Mouse (Mus musculus): ENCODE data around the gene Gm43191. TPM values are rescaled to one million over a fixed set of nuclear protein-coding genes. Genes with fewer than 3 reads are reported as not detected.
"Not testable (repeated sequence)": the region's sequence is repeated elsewhere in the genome, so short reads cannot be mapped to it uniquely, and the experiment has no call there.

Gm43191 gene
- total RNA-seq (2021) = 1 to 10 TPM in 1 of 2 experiments, not detected in 1; 1.6 TPM

- intact Hi-C loops (cut with DNase I) = no loop called here
- no peak for DNase-seq
Observed at GRCm38 (mm10) chr3:116681160-116681559, at the start of gene Gm43191. TSS of gene Gm43191 (minus strand) at chr3:116681260.

GRCm38 (mm10) chr3:116729483-116730174, 48.6 kb upstream of the Gm43191 start:
- intact Hi-C loops (cut with DNase I) = no loop called here
- no peak for DNase-seq

GRCm38 (mm10) chr3:116726807-116727206, 45.7 kb upstream of the Gm43191 start:
- intact Hi-C loops (cut with DNase I) = no loop called here
- peak; percentile 49 to 57 for DNase-seq

GRCm38 (mm10) chr3:116723496-116724481, 42.7 kb upstream of the Gm43191 start:
- intact Hi-C loops (cut with DNase I) = no loop called here

GRCm38 (mm10) chr3:116722980-116723379, 41.9 kb upstream of the Gm43191 start:
- intact Hi-C loops (cut with DNase I) = no loop called here
- no peak for DNase-seq

More at GRCm38 (mm10) chr3:116723496-116724481, 42.7 kb upstream of the Gm43191 start:
- DNase-seq = no peak

- DNase-seq = no peak
- intact Hi-C loops (cut with DNase I) = no loop called here
Observed at GRCm38 (mm10) chr3:116718951-116719350, 37.9 kb upstream of the Gm43191 start.

- intact Hi-C loops (cut with DNase I) = no loop called here
- DNase-seq = no peak
Observed at GRCm38 (mm10) chr3:116713031-116713430, 32.0 kb upstream of the Gm43191 start.

- no peak for DNase-seq
- intact Hi-C loops (cut with DNase I) = no loop called here
Observed at GRCm38 (mm10) chr3:116712436-116712881, 31.4 kb upstream of the Gm43191 start, which contains the start of gene Slc35a3. TSS of gene Slc35a3 (minus strand) at chr3:116712831.

GRCm38 (mm10) chr3:116711624-116712435, 30.8 kb upstream of the Gm43191 start:
- DNase-seq = peak; percentile 90 to 91
- intact Hi-C loops (cut with DNase I) = loop anchor here (2.0 kb wide), 1 partner anchor 47 kb away; no protein-coding TSS in a partner anchor

GRCm38 (mm10) chr3:116710941-116711340, 29.9 kb upstream of the Gm43191 start:
- no peak for DNase-seq
- intact Hi-C loops (cut with DNase I) = loop anchor here (2.0 kb wide), 1 partner anchor 46 kb away; no protein-coding TSS in a partner anchor

GRCm38 (mm10) chr3:116705637-116706204, 24.7 kb upstream of the Gm43191 start:
- no peak for DNase-seq
- intact Hi-C loops (cut with DNase I) = no loop called here

- intact Hi-C loops (cut with DNase I) = no loop called here
- DNase-seq = no peak
Observed at GRCm38 (mm10) chr3:116703835-116704234, 22.8 kb upstream of the Gm43191 start.

GRCm38 (mm10) chr3:116702647-116703272, 21.7 kb upstream of the Gm43191 start:
- no peak for DNase-seq
- intact Hi-C loops (cut with DNase I) = no loop called here

- intact Hi-C loops (cut with DNase I) = no loop called here
- no peak for DNase-seq
Observed at GRCm38 (mm10) chr3:116701601-116702000, 20.5 kb upstream of the Gm43191 start.

GRCm38 (mm10) chr3:116698786-116699185, 17.7 kb upstream of the Gm43191 start:
- peak; percentile 29 to 48 for DNase-seq
- intact Hi-C loops (cut with DNase I) = no loop called here

- intact Hi-C loops (cut with DNase I) = no loop called here
- DNase-seq = no peak
Observed at GRCm38 (mm10) chr3:116695666-116695985, 14.6 kb upstream of the Gm43191 start.

GRCm38 (mm10) chr3:116694955-116695665, 14.1 kb upstream of the Gm43191 start:
- DNase-seq = no peak
- intact Hi-C loops (cut with DNase I) = no loop called here

- intact Hi-C loops (cut with DNase I) = no loop called here
Observed at GRCm38 (mm10) chr3:116694312-116694711, 13.3 kb upstream of the Gm43191 start.

GRCm38 (mm10) chr3:116664281-116664680, 16.8 kb downstream of the Gm43191 start:
- not testable (repeated sequence) for DNase-seq
- intact Hi-C loops (cut with DNase I) = loop anchor here (2.0 kb wide), 1 partner anchor 47 kb away; no protein-coding TSS in a partner anchor

More at GRCm38 (mm10) chr3:116694312-116694711, 13.3 kb upstream of the Gm43191 start:
- no peak for DNase-seq

All from heart, postnatal 10 days (tissue).